Mouse (Mus musculus): Measurements from ENCODE around the gene Mboat7. TPM values are rescaled to one million over a fixed set of nuclear protein-coding genes. Genes with fewer than 3 reads are reported as not detected.

Gene Mboat7
- total and polyA plus RNA-seq, 2 experiments from 2014 or later, result 117 to 212 TPM

DNA sequence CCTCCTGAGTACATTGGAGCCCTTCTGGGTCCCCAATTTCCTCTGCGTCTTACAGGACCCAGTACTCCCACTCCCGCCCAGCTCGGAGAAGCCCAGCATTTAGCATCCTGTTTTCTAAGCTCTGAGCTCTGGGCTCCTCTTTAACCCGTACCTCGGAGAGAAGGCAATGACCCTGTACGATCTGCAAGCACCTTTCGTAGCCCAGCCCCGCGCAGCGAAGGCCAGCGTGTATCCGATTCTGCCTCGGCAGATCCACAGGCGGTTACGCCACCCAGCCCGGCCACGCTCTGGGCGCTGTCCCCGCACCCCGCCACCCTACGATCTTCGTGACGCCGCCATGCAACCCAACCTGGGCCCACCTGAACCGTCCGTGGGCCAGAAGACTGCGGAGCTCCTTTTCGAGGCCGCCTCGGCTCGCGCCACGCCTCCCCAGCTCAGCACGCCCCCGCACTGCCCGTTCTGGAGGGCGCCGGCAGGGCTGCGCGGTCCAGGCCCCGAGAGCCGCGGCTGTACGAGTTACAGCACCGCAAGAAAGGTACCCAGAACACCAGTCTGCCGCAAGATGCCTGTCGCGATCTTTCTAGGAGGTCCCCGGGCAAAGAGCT is 839 bp downstream of the Mboat7 start, which contains the start of gene Tsen34:
Gene Tsen34, plus strand, starts transcription at position 482 of the 605 bp plus-strand sequence.
- no peak for DNase-seq (ENCODE audit: low spot score)
- Histone ChIP-seq H3K4me2 (ENCODE audit: low read depth, low read length) (peak within 1 kb of the TSS; percentile 73), H3K4me1 (ENCODE audit: insufficient read depth, low read length) (peaks cover 8% of the 10 kb centered on the region; the same call in 1 of the 2 replicates), H3K9ac (replicated peaks; ENCODE audit: low read length) (peak within 1 kb of the TSS; percentile 93), H3K4me3 (ENCODE audit: low read length) (peak within 1 kb of the TSS; percentile 89), H3K27ac (peak within 1 kb of the TSS; percentile 94), H3K36me3 (ENCODE audit: insufficient read depth, low read length) (peaks cover 12% of the 10 kb centered on the region), H3K9me3 (ENCODE audit: low read length) (no peaks in the 10 kb centered on the region), H3K27me3 (ENCODE audit: insufficient read depth, low read length) (no peaks in the 10 kb centered on the region)
- ATAC-seq, result no peak; the same call in 1 of the 2 replicates
- no peak; the same call in 1 of the 2 replicates for TF ChIP-seq CTCF (IDR thresholded peaks at IDR 0.05; ENCODE audit: low read depth)
- WGBS, result 0% methylated on average over 49 of the region's 49 CpGs

DNA sequence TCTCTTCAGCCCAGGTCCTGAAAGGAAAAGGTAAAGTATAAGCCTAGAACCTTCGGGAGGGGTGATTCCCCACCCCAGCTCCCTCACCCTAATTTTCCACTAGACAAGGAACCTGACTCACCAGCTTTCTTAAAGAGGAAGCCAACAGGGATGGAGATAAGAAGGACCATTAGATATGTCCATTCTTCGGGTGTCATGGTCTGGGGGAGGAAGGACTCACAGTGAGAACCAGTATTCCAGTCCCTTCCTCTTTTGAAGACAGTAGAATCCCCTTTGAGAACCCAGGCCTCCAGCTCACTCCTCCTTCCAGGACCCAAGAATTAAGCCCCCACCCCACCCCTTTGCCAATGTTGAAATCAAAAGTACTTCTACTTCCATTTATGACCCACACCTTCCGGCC is 1.4 kb downstream of the Mboat7 start:
- 43% methylated on average over 3 of the region's 3 CpGs for WGBS
- no peak for ATAC-seq
- no peak for TF ChIP-seq CTCF (IDR thresholded peaks at IDR 0.05; ENCODE audit: low read depth)

GRCm38 (mm10) chr7:3685400-3686187 is 7.7 kb downstream of the Mboat7 start:
- no peaks in the 10 kb centered on the region for H3K9me3 ChIP-seq (ENCODE audit: low read length)
- TF ChIP-seq CTCF (IDR thresholded peaks at IDR 0.05; ENCODE audit: low read depth), result no peak
- WGBS, result 81% methylated on average over 31 of the region's 31 CpGs
- H3K4me2 ChIP-seq (ENCODE audit: low read depth, low read length), result no peak overlapping the region
- H3K4me3 ChIP-seq (ENCODE audit: low read length), result no peak overlapping the region
- H3K4me1 ChIP-seq (ENCODE audit: insufficient read depth, low read length), result 0 out of 2 replicates have a peak, but pooled peaks cover 3% of the 10 kb centered on the region
- no peak overlapping the region for H3K9ac ChIP-seq (replicated peaks; ENCODE audit: low read length)
- no peaks in the 10 kb centered on the region for H3K27me3 ChIP-seq (ENCODE audit: insufficient read depth, low read length)
- DNase-seq (ENCODE audit: low spot score) (no peak), ATAC-seq (no peak)
- peaks cover 18% of the 10 kb centered on the region; the same call in 1 of the 2 replicates for H3K36me3 ChIP-seq (ENCODE audit: insufficient read depth, low read length)
- H3K27ac ChIP-seq, result peak overlapping the region; percentile 37; the same call in 1 of the 2 replicates

More for the DNA sequence above, 1.4 kb downstream of the Mboat7 start:
- H3K36me3 ChIP-seq (ENCODE audit: insufficient read depth, low read length), result peaks cover 11% of the 10 kb centered on the region; the same call in 1 of the 2 replicates
- no peaks in the 10 kb centered on the region for H3K27me3 ChIP-seq (ENCODE audit: insufficient read depth, low read length)
- peak overlapping the region; percentile 89 for H3K4me3 ChIP-seq (ENCODE audit: low read length)
- DNase-seq (ENCODE audit: low spot score), result no peak
- H3K4me2 ChIP-seq (ENCODE audit: low read depth, low read length), result peak overlapping the region; percentile 73
- peak overlapping the region; percentile 94 for H3K27ac ChIP-seq
- no peaks in the 10 kb centered on the region for H3K9me3 ChIP-seq (ENCODE audit: low read length)
- peak overlapping the region; percentile 93 for H3K9ac ChIP-seq (replicated peaks; ENCODE audit: low read length)
- peaks cover 8% of the 10 kb centered on the region; the same call in 1 of the 2 replicates for H3K4me1 ChIP-seq (ENCODE audit: insufficient read depth, low read length)

GRCm38 (mm10) chr7:3684698-3685097 is 8.6 kb downstream of the Mboat7 start:
- Histone ChIP-seq H3K9ac (replicated peaks; ENCODE audit: low read length) (no peak overlapping the region), H3K4me2 (ENCODE audit: low read depth, low read length) (no peak overlapping the region), H3K9me3 (ENCODE audit: low read length) (no peaks in the 10 kb centered on the region), H3K4me1 (ENCODE audit: insufficient read depth, low read length) (0 out of 2 replicates have a peak, but pooled peaks cover 3% of the 10 kb centered on the region), H3K27ac (peak overlapping the region; percentile 37; the same call in 1 of the 2 replicates), H3K4me3 (ENCODE audit: low read length) (no peak overlapping the region), H3K27me3 (ENCODE audit: insufficient read depth, low read length) (no peaks in the 10 kb centered on the region), H3K36me3 (ENCODE audit: insufficient read depth, low read length) (peaks cover 23% of the 10 kb centered on the region; the same call in 1 of the 2 replicates)
- no peak for DNase-seq (ENCODE audit: low spot score)
- 61% methylated on average over 8 of the region's 8 CpGs for WGBS
- no peak for TF ChIP-seq CTCF (IDR thresholded peaks at IDR 0.05; ENCODE audit: low read depth)
- peak; percentile 31; the same call in 1 of the 2 replicates for ATAC-seq

DNA sequence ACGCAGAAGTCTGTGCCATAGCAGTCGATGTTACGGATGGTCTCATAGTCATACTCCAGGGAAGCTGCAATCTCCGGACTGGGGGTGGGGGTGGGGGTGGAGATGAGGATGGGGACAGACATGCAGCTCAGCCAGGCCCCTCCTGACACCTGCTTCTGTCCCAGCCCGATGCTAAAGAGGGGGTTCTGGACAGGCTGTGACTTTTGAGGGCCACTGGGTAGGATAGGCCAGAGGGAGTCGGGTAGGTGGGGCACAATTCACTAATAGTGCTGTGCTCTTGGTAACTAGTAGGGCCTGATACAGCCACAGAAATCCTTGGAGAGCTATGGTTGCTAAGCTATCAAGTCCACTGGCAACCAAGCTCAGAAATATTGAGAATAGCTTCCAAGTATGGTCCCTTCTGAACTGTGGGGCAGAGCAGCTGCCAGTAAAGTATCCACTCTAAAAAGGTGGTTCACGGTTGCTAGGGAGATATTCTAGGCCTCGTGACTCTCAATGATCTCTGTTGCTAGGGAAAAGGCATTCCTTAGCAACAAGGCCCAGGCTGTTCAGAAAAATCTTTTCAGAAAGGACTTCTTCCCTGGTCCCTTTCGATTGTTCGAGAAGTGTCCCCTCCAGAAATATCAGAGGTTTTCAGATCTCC is 9.3 kb downstream of the Mboat7 start:
- no peaks in the 10 kb centered on the region for H3K9me3 ChIP-seq (ENCODE audit: low read length)
- H3K36me3 ChIP-seq (ENCODE audit: insufficient read depth, low read length), result peaks cover 23% of the 10 kb centered on the region; the same call in 1 of the 2 replicates
- no peak overlapping the region for H3K4me2 ChIP-seq (ENCODE audit: low read depth, low read length)
- H3K4me3 ChIP-seq (ENCODE audit: low read length), result no peak overlapping the region
- TF ChIP-seq CTCF (IDR thresholded peaks at IDR 0.05; ENCODE audit: low read depth), result no peak
- DNase-seq (ENCODE audit: low spot score), result peak; percentile 67
- H3K4me1 ChIP-seq (ENCODE audit: insufficient read depth, low read length), result 0 out of 2 replicates have a peak, but pooled peaks cover 3% of the 10 kb centered on the region
- ATAC-seq, result peak; percentile 71
- WGBS, result 33% methylated on average over 10 of the region's 10 CpGs
- H3K9ac ChIP-seq (replicated peaks; ENCODE audit: low read length), result no peak overlapping the region
- H3K27me3 ChIP-seq (ENCODE audit: insufficient read depth, low read length), result no peaks in the 10 kb centered on the region
- H3K27ac ChIP-seq, result peak overlapping the region; percentile 37; the same call in 1 of the 2 replicates

DNA sequence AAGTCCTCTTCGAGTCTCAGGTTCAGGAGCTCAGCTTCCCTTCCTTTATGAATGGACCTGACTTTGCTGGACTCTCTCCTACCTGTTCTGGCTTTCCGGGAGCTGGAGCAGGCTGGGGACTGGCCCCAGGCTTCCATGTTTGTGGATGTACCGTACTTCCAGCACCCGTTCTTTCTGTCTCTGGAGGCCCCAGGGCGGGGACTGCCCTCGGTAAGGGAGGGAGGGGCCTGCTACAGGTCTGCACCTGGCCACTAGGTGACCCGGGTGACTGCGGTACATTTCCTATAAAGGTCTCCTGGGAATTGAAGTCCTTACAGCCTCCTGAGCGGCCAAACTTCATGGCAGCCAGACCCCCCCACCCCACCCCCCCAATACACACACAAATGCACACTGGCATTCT is 16.0 kb downstream of the Mboat7 start, which contains the start of gene Tmc4:
Gene Tmc4, minus strand, starts transcription at position 212 of the 400 bp plus-strand sequence.
- H3K36me3 ChIP-seq (ENCODE audit: insufficient read depth, low read length), result peaks cover 18% of the 10 kb centered on the region; the same call in 1 of the 2 replicates
- WGBS, result 56% methylated on average over 9 of the region's 9 CpGs

More for the DNA sequence above, 16.0 kb downstream of the Mboat7 start, which contains the start of gene Tmc4:
- no peak within 1 kb of the TSS for H3K27ac ChIP-seq
- no peaks in the 10 kb centered on the region for H3K4me1 ChIP-seq (ENCODE audit: insufficient read depth, low read length)
- H3K9ac ChIP-seq (replicated peaks; ENCODE audit: low read length), result no peak within 1 kb of the TSS
- DNase-seq (ENCODE audit: low spot score) (no peak), ATAC-seq (no peak)
- H3K4me3 ChIP-seq (ENCODE audit: low read length), result no peak within 1 kb of the TSS
- no peaks in the 10 kb centered on the region for H3K9me3 ChIP-seq (ENCODE audit: low read length)
- H3K27me3 ChIP-seq (ENCODE audit: insufficient read depth, low read length), result no peaks in the 10 kb centered on the region
- no peak within 1 kb of the TSS for H3K4me2 ChIP-seq (ENCODE audit: low read depth, low read length)
- TF ChIP-seq CTCF (IDR thresholded peaks at IDR 0.05; ENCODE audit: low read depth), result no peak

Data from hindbrain, postnatal 0 days (tissue).